Mouse (Mus musculus) R1 (cell line): ENCODE data around the gene Lhx5.
A peak's percentile ranks its signal among the peaks of the same experiment; 100 is the strongest.

ENCODE experiments used
- DNase-seq: peaks from one replicate; pipeline ENCODE4 v3.0.0-alpha.2; 2018; ENCODE audit warnings: low read depth, low spot score

The Lhx5 gene

DNA sequence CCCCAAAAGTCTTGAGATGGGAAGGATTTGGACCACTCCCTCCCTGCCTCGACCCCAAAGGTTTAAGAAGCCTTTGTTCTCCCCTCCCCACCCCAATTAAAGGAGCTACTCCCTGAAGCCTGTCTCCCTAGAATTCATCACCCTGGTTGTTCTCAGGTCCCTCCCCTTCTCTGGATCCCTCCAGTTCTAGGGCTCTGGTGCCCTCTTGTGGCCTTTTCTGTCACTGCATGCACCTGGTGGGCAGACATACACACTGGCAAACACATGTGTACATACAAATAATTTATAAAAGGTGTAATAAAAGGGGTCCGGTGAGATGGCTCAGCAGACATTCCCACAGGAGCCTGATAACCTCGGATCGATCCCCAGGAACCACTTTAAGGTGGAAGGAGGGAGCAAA, 32.8 kb downstream of the Lhx5 start:
- peak; percentile 82 for DNase-seq

DNA sequence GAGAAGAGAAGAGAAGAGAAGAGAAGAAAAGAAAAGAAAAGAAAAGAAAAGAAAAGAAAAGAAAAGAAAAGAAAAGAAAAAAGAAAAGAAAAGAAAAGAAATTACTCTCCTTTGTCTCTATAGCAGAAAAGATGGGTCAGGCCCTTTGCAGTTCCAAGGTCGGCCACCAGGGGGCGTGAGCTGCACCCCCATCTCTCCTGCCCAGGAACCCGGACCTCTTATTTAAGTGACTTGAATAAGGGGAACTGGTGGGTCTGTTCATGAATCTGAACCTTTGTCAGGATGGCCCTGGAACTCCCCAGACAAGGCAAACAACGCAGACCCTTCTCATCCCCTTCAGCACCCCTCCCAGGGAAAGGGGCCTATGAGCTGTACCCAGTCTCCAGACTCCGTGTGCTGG, 33.6 kb downstream of the Lhx5 start:
- DNase-seq, result peak; percentile 68

DNA sequence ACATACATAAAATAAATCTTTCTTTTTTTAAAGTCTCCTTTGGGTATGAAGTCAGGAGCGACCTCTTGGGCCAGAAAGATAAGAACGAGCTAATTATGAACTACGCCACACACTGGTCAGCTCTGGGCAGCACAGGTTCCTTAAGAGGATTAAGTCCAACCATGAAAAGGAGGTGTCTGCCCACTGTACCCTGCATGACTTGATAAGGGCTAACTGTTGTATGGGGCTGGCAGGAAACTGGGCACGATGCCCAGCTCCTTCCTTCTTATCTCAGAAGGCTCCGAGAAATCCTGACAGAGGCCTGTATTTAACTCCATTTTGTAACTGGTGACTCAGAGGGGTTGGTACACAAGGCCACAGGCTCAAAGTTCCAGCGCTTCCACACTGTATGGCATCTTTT, 34.4 kb downstream of the Lhx5 start:
- DNase-seq, result no peak

DNA sequence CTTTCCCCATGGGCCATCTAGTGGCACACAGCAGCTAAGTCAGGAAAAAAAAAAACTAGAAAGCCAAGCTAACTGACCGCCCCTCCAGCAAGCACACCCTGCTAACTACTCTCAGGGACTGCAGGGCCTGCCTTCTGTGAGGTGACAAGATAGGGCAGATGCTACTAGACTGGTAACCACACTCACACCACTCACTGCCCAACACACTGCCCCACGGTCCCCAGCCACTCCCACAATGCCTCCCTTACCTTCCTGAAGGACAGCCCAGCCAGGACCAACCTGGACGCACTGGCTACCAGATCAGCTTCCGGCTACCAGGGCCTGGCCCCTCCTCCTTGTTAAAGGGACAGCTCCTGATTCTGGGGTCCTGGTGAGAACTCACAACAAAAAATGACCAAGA, 35.5 kb downstream of the Lhx5 start:
- DNase-seq, result no peak

DNA sequence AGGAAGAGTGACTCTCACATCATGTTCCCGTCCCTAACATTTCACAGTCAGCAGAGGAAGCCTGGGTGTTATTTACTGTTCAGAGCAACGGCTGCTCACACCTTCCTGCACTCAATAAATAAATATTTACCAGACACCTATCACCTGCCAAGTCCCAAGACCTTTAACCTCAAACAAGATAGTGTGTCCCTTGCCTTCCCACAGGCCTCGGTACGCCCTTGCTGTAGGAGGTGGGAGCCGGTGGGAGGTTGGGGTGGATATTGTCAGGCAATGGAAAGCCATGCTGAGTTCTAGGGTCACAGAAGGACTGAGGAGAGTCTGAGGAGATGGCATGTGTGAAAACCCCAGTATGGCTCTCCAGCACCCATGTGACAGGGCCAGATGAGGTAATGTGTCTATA, 36.8 kb downstream of the Lhx5 start:
- DNase-seq, result no peak

DNA sequence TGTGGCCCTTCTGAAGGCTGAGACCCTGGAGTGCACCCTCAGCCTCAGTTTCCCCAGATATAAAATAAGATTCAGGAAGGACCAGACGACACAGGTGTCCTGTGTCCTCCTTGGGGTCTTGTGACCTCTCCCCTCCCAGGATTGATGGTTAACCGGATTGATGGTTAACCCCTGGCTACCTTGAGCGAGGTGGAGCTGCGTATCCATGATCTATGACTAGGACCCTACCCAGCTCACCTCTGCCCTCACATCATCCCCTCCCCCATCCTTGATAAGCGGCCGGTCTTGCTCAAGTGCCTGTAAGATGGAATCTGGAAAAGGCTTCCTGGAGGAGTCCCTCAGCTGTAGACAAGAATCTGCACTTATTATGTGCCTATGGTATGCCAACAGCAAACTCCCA, 37.3 kb downstream of the Lhx5 start:
- DNase-seq, result no peak

DNA sequence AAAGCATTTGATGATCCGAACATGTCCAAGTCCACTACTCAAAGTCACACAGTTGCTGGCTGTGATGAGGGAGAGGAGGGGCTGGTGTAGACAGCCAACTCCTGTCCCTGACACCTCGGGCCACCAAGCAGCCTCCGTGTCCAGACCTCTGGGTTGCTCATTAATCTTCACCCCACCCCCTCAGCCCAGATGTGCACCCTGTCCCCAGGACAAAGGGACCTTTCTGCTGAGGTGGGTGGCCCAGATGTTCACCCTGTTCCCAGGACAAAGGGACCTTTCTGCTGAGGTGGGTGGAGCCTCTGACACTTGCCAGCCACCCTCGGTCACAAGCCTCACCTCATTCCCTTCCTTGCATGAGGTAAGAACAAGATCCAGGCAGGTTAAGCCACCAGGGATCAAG, 40.0 kb downstream of the Lhx5 start:
- DNase-seq, result no peak

DNA sequence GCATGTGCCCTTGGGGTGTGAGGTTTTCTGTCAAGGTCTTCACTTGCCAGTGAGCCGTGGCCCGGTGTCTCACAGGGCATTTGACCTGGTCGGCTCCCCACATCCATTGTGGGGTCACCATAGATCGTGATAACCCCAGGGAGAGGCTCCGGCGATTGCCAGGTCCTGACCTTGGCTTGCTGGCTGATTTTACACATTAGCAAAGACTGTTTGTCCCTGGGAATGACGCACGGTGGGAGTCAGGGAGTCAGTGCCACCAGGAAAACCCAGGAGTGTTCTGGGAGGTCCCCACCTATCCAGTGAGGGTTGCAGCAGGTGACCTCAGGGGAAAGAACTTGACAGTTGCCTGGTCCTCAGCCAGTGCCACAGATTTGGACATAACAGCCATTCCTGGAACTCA, 41.3 kb downstream of the Lhx5 start, which contains the start of gene Sdsl:
TSS of gene Sdsl (minus strand) at position 41 of the 400 bp plus-strand sequence.
- DNase-seq, result no peak

DNA sequence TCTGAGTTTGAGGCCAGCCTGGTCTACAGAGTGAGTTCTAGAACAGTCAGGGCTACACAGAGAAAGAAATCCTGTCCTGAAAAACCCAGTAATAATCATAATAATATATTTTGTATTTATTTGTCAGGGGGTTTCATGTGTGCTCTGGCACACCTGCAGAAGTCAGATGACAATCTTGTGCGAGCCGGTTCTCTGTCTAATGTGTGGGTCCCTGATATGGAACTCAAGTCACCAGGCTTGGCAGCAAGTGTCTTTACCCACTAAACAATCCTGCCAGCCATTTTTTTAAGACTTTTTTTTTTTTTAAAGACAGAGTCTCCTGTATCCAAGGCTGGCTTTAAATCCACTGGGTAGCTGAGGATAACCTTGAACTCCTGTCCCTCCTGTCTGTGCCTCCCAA, 41.9 kb downstream of the Lhx5 start:
- DNase-seq, result no peak

DNA sequence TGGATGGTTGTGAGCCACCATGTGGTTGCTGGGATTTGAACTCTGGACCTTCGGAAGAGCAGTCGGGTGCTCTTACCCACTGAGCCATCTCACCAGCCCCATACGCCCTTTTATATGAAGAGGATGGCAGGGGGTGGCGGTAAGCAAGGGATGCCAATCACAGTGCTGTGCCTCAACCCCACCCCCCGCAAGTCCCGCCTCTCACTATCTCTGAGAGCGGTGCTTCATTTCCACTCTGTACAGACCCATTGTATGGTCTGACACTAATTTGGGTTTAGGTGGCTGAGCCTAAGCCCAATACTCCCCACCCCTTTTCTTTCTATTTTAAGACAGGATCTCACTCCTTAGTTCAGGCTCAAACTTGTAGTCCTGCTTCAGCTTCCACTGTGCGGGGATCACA, 44.4 kb downstream of the Lhx5 start:
- DNase-seq, result peak; percentile 39

DNA sequence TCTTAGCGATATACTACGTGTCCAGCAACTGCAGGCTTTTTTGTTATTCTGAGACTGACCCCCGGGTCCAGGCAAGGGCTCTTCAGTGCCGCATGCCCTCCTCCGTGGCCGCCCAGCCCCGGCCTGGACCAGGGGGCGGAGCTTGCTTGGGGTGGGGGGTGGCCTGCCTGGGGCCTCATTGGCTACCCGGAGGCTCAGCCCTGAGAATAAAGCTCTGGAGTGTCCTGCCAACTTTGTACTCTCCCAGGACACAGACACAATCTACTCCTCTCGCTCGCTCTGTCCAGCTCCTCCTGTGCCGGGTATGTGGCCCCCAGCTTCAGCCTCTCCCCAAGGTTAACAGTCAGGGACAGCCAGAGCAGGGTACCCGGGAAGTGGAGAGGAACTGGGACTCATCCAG, 44.8 kb downstream of the Lhx5 start, which contains the start of gene Sds:
TSS of gene Sds (plus strand) at position 231 of the 400 bp plus-strand sequence.
- DNase-seq, result no peak

DNA sequence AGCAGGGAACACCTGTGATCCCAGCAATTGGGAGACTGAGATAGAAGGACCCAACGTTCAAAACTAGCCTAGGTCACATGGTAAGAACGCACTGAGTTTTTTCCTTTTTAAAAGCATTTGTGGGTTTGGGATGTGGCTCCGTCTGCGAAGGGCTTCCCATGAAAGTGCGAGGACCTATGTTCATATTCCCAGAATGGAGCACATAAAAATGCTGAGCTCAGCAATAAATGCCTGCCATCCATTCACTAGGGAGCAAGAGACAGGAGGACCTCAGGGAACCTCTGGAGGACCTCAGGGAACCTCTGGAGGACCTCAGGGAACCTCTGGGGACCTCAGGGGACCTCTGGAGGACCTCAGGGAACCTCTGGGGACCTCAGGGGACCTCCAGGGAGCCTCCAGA, 46.5 kb downstream of the Lhx5 start:
- no peak for DNase-seq

DNA sequence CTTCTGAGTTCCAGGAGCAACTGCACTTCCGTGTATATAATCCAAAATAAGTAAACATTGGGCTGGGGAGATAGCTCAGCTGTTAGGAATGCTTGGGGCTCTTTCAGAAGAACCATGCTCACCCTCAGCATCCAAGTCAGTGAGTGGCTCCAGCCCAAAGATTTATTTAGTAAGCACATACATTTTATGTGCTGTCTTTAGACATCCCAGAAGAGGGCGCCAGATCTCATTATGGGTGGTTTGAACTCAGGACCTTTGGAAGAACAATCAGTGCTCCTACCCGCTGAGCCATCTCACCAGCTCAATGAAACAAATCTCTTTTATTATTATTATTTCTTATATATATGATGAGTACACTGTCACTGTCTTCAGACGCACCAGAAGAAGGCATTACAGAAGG, 48.0 kb downstream of the Lhx5 start:
- peak; percentile 57 for DNase-seq

DNA sequence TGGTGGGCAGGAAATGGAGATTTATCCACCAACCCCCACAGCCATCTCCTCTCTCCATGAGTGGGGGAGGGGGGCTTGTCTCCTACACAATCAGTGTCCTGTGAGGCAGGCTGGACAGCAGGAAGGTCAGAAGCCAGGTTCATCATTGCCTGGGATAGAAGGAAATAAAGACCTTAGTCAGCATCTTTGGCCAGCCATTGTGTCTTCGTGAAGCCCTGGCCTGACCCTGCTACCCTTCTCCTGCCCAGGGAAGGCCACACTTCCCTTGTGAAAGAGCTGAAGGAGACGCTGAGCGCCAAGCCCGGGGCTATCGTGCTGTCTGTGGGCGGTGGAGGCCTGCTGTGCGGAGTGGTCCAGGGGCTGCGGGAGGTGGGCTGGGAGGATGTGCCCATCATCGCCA, 49.7 kb downstream of the Lhx5 start:
- no peak for DNase-seq

DNA sequence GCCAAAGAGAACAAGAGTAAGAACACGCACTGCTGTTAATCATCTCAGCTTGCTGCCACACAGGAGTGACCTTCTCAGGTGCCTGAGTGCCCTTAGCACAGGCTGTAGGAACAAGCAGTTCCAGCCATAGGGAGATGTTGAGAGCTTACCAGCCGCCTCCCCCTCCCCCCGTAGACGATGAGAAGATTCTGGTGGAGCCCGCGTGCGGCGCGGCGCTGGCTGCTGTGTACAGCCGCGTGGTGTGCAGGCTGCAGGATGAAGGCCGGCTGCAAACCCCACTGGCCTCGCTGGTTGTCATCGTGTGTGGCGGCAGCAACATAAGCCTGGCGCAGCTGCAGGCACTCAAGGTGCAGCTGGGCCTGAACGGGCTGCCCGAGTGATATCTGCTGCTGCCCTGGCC, 51.9 kb downstream of the Lhx5 start:
- DNase-seq, result no peak

DNA sequence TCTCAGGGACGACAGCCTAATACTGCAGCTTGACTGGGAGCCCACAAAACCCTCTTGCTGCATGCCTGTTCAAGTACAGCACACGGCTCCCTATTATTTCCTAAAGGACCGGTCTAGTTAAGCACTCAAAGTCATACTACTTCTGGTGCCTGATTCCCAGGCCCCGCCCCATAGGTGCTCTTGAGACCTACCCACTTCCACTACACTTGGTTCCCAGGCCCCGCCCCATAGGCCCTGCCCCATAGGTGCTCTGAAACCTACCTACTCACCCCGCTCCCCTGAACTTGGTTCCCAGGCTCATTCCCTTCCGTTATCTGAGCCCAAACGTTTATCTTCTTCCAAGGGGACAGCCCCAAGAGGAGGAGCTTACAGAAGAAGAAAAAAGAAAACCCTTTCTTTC, 56.3 kb downstream of the Lhx5 start:
- DNase-seq, result peak; percentile 47

DNA sequence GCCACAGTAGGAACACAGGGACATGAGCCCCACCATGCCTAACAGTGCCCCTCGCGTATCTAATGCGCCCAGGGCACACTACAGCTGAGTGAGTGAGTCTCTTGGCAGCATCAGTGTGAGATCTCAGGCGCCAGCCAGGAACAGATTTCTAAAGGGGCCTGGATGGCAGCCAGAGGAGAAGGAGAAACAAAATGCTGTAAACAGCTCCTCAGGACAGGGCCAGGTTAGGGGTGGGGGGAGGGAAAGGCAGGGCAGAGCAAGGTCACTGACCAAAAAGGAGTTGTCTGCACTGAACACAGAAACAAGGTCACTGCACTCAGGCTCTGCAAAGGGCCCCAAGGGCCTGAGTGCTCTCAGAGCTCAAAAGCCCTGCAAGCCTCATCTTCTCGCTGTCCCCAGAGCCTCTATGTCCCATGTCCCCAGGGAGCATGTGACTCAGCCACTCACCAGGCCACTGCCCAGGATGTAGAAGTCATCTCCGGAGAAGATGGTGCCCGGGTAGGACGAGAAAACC, 59.2 kb downstream of the Lhx5 start:
- no peak for DNase-seq
